Mouse (Mus musculus) neutrophil, adult 83 days (primary cell): ENCODE data around the gene Fv1. TPM values are rescaled to one million over a fixed set of nuclear protein-coding genes. Genes with fewer than 3 reads are reported as not detected.

Source experiments
- total RNA-seq, 2 experiments: library from RNA; stranded (reverse); gene quantifications; one replicate each; pipeline ENCODE4 v1.2.4; 2023

Fv1 gene
- 1 to 10 TPM; 5.1 to 9.3 TPM for total RNA-seq

GRCm38 (mm10) chr4:147868450-147869031 is at the start of gene Fv1, which contains the start of gene Miip:
TSS of gene Fv1 (plus strand) at chr4:147868979.
TSS of gene Miip (minus strand) at chr4:147868816.

GRCm38 (mm10) chr4:147847614-147848583 is 20.9 kb upstream of the Fv1 start, which contains the start of gene Zfp933:
TSS of gene Zfp933 (minus strand) at chr4:147848366.

GRCm38 (mm10) chr4:147904313-147905089 is 35.7 kb downstream of the Fv1 start, which contains the start of gene Mfn2:
TSS of gene Mfn2 (minus strand) at chr4:147904704.

Other genes starting within 250 kb of the Fv1 start
- gene Zfp979, start 226.5 kb upstream of the Fv1 start, total RNA-seq, result under 1 TPM in 1 of 2 experiments, not detected in 1; 0.26 TPM
- not detected for gene Zfp534, start 166.4 kb upstream of the Fv1 start, total RNA-seq
- 10 to 100 TPM; 11.2 to 12.3 TPM for gene Zfp984, start 59.2 kb upstream of the Fv1 start, total RNA-seq
- gene Zfp933, start 20.6 kb upstream of the Fv1 start, total RNA-seq, result 1 to 10 TPM; 2.7 to 4.7 TPM
- gene Miip, start 163 bp upstream of the Fv1 start, total RNA-seq, result 10 to 100 TPM; 36.1 to 36.7 TPM
- gene Mfn2, start 35.7 kb downstream of the Fv1 start, total RNA-seq, result 10 to 100 TPM; 49.6 to 52.0 TPM
- 10 to 100 TPM; 17.5 to 18.9 TPM for gene Plod1, start 67.8 kb downstream of the Fv1 start, total RNA-seq
- 10 to 100 TPM; 56.6 to 59.3 TPM for gene 2510039O18Rik, start 71.9 kb downstream of the Fv1 start, total RNA-seq
- not detected for gene Nppb, start 116.8 kb downstream of the Fv1 start, total RNA-seq
- not detected for gene Nppa, start 131.7 kb downstream of the Fv1 start, total RNA-seq
- 10 to 100 TPM in 1 of 2 experiments, 1 to 10 TPM in 1; 9.8 to 10.6 TPM for gene Clcn6, start 169.8 kb downstream of the Fv1 start, total RNA-seq
- gene Mthfr, start 170.1 kb downstream of the Fv1 start, total RNA-seq, result 10 to 100 TPM in 1 of 2 experiments, 1 to 10 TPM in 1; 10.0 to 14.6 TPM
- 10 to 100 TPM; 66.1 to 70.7 TPM for gene Agtrap, start 219.1 kb downstream of the Fv1 start, total RNA-seq